Mouse (Mus musculus) hematopoietic stem cell, adult 5-6 weeks (primary cell): ENCODE results near the gene Ldah. TPM values are rescaled to one million over a fixed set of nuclear protein-coding genes. Genes with fewer than 3 reads are reported as not detected.

Experiments
- ATAC-seq, 2 experiments: fragments of 125-278 bp in 1 of 2; replicated peaks in 1 of 2; 2 replicates each; pipeline ENCODE4 v1.8.0; 2016 to 2017; ENCODE audit warnings: inconsistent platforms in 2 of 2, mild to moderate bottlenecking in 2 of 2, moderate number of reproducible peaks in 2 of 2, low read depth in 1 of 2, moderate TSS enrichment in 1 of 2; ENCODE audit not compliant: low FRiP score in 2 of 2, poor library complexity in 2 of 2, severe bottlenecking in 2 of 2, insufficient read depth in 1 of 2, low TSS enrichment in 1 of 2
- total RNA-seq: library from RNA; stranded (forward); fragments of 172-1452, 232-1000 nt; gene quantifications from 2 replicates; pipeline ENCODE4 v1.2.3, GENCODE M21; 2017

Ldah gene
- total RNA-seq, 1 experiment from 2014 or later, result 43.9 TPM

- no peak for ATAC-seq
Measured at GRCm38 (mm10) chr12:8301011-8301814, 93.3 kb downstream of the Ldah start.

GRCm38 (mm10) chr12:8301841-8302431 is 94.0 kb downstream of the Ldah start, which contains the start of gene Gdf7:
Gene Gdf7 (minus strand): TSS chr12:8301954.
- 0 out of 4 replicates have a peak, but pooled peaks of 1 of the 2 experiments have one; percentile 1 for ATAC-seq

- ATAC-seq, result no peak
Measured at GRCm38 (mm10) chr12:8305258-8305657, 97.4 kb downstream of the Ldah start.

GRCm38 (mm10) chr12:8306432-8306831 is 98.5 kb downstream of the Ldah start:
- ATAC-seq, result peak; percentile 43 to 70; a peak in 3 of 4 replicates

GRCm38 (mm10) chr12:8306910-8307309 is 99.0 kb downstream of the Ldah start:
- no peak for ATAC-seq

GRCm38 (mm10) chr12:8310992-8311391 is 103.1 kb downstream of the Ldah start:
- no peak for ATAC-seq

GRCm38 (mm10) chr12:8312266-8312665 is 104.4 kb downstream of the Ldah start:
- no peak for ATAC-seq

GRCm38 (mm10) chr12:8313270-8313771 is 105.4 kb downstream of the Ldah start, which contains the start of gene Hs1bp3:
Gene Hs1bp3 (plus strand): TSS chr12:8313432.
- ATAC-seq, result peak; percentile 85 to 89

- peak; percentile 26 to 40; a peak in 3 of 4 replicates for ATAC-seq
Measured at GRCm38 (mm10) chr12:8313773-8314172, 105.9 kb downstream of the Ldah start.

- ATAC-seq, result no peak
Measured at GRCm38 (mm10) chr12:8316541-8316940, 108.6 kb downstream of the Ldah start.

GRCm38 (mm10) chr12:8320084-8320713 is 112.3 kb downstream of the Ldah start:
- ATAC-seq, result peak; percentile 85 to 87

- ATAC-seq, result no peak
Measured at GRCm38 (mm10) chr12:8321506-8321905, 113.6 kb downstream of the Ldah start.

- no peak for ATAC-seq
Measured at GRCm38 (mm10) chr12:8324086-8324485, 116.2 kb downstream of the Ldah start.

- ATAC-seq, result no peak
Measured at GRCm38 (mm10) chr12:8325245-8325942, 117.5 kb downstream of the Ldah start.

- ATAC-seq, result no peak
Measured at GRCm38 (mm10) chr12:8325943-8326522, 118.1 kb downstream of the Ldah start.

GRCm38 (mm10) chr12:8326825-8327674 is 119.1 kb downstream of the Ldah start:
- ATAC-seq, result peak; percentile 93 to 97
